Comparison of ENCODE assay signal across 5 mouse cellular contexts in the genomic region with DNA sequence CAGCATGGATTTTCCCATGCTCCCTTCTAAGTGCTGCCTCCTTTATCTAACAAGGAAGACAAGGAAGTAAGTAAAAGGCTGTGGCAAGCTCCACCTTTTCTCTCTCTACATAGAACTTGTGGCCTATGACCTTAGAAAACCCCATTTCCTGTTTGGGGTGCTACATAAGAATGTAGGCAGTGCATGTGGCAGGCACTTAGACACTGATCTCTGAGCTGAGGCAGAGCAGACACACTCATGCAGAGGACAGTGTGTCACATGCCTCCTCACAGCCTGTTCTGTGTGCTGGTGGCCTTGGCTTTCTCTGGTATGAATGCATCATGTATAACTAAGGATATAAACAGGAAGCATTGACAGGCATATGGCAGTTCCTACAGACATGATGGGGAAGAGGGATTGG.
DNase-seq lines count a peak whose midpoint lies in the region; ATAC-seq and TF ChIP-seq lines count a peak whose summit lies in the region.
"Not testable (repeated sequence)": the region's sequence is repeated elsewhere in the genome, so short reads cannot be mapped to it uniquely, and the experiment has no call there.

No protein-coding gene starts in this region.

- not testable (repeated sequence) for H3K9me3 ChIP-seq in forebrain, postnatal 0 days (ENCODE audit: low read length)

- H3K36me3 ChIP-seq in forebrain, postnatal 0 days (ENCODE audit: insufficient read depth): not testable (repeated sequence)

- not testable (repeated sequence) for H3K27ac ChIP-seq in forebrain, postnatal 0 days (ENCODE audit: low read depth, low read length)

- not testable (repeated sequence) for H3K4me2 ChIP-seq in forebrain, postnatal 0 days (ENCODE audit: low read depth)

- H3K4me1 ChIP-seq in forebrain, postnatal 0 days (ENCODE audit: insufficient read depth): not testable (repeated sequence)

- not testable (repeated sequence) for H3K27me3 ChIP-seq in forebrain, postnatal 0 days (ENCODE audit: insufficient read depth, low read length)

- ATAC-seq in activated CD4-positive, CD25-positive, alpha-beta regulatory T cell, adult 4 months: peak; percentile 96
- peak; percentile 72 for ATAC-seq in forebrain, postnatal 0 days
- peak; percentile 62 to 81; a peak in 3 of 4 replicates for ATAC-seq in hematopoietic stem cell, adult 5-6 weeks (replicated peaks in 1 of 2; ENCODE audit: insufficient read depth in 1 of 2, low FRiP score in 2 of 2, low TSS enrichment in 1 of 2, low read depth in 1 of 2, poor library complexity in 2 of 2, severe bottlenecking in 2 of 2)
- peak; percentile 43 for ATAC-seq in megakaryocyte, adult 5-6 weeks (ENCODE audit: poor library complexity, severe bottlenecking)
- 0 out of 2 replicates have a peak, but pooled peaks have one; percentile 26 for ATAC-seq in neutrophil, adult 5-6 weeks (ENCODE audit: extremely low read depth, insufficient number of reproducible peaks, low FRiP score, poor library complexity, severe bottlenecking)

- not testable (repeated sequence) for H3K9ac ChIP-seq in forebrain, postnatal 0 days

- not testable (repeated sequence) for H3K4me3 ChIP-seq in forebrain, postnatal 0 days (ENCODE audit: low read depth, low read length)

- TF ChIP-seq CTCF in forebrain, postnatal 0 days (IDR thresholded peaks at IDR 0.05; ENCODE audit: low read depth): not testable (repeated sequence)

- not testable (repeated sequence) for DNase-seq in forebrain, postnatal 0 days

Comparison
In these comparisons a context has a peak if more than half of its experiments do, and no peak if none do; other contexts are left out.
1. ATAC-seq: peak in every context shown above with its lines; median percentile 96 in activated CD4-positive, CD25-positive, alpha-beta regulatory T cell, adult 4 months; 72 in forebrain, postnatal 0 days; 72 in hematopoietic stem cell, adult 5-6 weeks; 43 in megakaryocyte, adult 5-6 weeks; 26 in neutrophil, adult 5-6 weeks.